Mouse (Mus musculus) adrenal gland, adult 18-20 months (tissue): Measurements from ENCODE around the gene D1Ertd622e. TPM values are rescaled to one million over a fixed set of nuclear protein-coding genes. Genes with fewer than 3 reads are reported as not detected.

Experiments
- DNase-seq, 2 experiments: peaks; one replicate each; pipeline ENCODE4 v3.0.0; 2021 to 2022; ENCODE audit warnings: low spot score in 2 of 2
- total RNA-seq, 2 experiments: library from RNA; stranded (reverse); gene quantifications; 1 replicate in 1 of 2; 2 replicates in 1 of 2; pipeline ENCODE4 v1.2.3; 2021

D1Ertd622e gene
- total RNA-seq, 2 experiments from 2014 or later = 13.0 to 20.8 TPM

DNA sequence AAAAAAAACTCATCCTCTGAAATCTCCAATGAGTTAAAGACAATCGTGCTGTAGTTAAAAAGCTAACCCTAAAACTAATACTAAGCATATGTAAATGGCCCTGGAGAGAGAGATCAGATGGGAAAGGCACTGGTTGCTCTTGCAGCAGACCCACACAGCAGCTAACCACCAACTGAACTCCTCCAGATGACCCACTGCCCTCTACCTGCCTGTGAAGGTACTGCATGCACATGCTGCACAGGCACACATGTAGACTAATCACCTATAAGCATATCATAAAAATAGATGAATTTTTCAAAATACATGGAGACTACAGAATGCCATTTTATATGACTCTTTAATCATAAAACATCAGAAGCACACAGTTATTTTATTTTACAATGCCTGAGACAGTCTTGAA is 14.8 kb downstream of the D1Ertd622e start:
- no peak for DNase-seq

DNA sequence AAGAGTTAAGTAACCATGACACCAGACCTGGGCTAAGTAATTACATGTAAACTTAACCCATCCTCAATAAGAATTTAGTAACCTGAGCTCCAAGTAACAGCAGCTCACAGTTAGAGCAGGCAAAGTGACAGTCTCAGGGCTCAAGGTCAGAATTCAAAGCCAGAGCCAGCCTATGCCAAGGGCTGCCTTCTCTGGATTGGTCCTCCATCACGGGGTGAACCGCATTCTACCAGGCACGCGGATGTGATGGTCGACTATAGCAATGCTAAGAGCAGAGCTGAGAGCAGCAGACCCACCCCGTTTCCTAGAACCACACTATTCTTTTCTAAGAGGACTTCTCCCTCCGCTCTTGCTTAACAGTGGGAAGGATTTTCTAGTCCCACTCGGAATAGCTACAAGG is 27.8 kb downstream of the D1Ertd622e start:
- DNase-seq = no peak

DNA sequence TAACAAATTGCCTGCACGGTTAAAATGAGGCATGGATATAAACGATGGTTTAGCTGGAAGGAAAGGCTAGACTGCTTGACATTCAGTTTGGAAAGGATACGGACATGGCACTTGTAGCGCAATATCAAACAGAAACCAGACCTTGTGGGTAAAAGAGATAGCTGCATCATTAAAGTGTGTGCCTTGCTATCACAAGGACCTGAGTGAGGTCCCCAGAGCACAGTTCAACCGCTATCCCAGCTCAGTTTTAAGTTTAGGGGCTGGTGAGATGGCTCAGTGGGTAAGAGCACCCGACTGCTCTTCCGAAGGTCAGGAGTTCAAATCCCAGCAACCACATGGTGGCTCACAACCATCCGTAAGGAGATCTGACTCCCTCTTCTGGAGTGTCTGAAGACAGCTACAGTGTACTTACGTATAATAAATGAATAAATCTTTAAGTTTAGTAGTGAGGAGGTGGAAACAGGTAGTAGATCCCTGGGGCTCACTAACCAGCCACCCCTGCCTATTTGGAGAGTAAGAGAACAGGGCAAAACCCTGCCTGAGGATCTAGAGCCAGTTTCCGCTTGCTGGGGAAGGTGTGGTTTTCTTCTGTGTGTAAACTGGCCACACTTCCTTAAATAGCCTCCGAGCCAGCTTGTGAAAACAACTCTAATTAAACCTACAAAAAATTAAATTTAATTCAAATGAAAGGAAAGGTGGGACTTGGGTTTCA is 29.2 kb downstream of the D1Ertd622e start:
- no peak for DNase-seq

DNA sequence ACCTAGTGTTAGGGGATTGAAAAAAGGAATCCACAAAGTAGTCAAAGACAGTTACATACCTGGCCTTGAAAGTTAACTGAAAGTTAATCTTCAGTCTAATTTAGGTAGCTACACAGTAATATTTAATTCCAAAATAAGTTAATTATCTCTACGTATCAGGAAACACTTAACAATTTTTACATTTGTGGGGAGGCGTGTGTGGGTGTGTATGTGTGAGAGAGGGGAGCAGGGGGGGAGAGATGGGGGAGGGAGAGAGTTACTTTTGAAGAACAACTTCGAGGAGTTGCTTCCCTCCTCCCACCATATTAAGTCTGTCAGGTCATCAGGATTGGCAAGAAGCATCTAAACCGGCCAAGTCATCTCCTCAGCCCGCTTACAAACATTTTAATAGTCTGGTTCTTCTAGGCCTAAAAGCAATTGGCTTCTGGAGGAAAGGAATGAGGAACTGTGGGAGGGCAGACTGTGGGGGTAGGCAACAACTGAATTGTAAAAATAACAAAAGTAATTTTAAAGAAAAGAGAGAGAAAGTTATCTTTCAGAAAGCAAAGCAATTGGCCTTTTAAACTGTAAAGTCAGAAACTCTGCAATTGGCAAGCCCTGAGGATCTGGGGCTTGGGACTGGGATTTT is 29.9 kb downstream of the D1Ertd622e start:
- no peak for DNase-seq

DNA sequence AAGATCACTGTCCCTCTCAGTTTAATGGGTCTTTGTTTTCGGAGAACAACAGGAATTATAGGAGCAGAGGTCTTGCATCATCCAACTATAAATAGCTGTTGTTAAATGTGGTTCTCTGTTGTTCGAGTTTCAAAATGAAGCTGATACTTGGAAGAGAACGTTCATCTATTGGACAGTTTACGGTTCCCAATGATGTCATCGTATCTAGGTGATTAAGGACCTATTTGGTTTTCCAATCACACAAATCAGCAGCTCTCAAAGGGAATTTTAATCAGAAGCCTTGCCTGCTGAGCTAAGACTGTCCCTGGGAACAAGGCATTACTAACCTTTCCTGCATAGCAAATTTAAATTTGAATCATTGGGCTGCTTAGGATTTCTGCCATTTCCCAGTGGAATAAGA is 31.7 kb downstream of the D1Ertd622e start:
- no peak for DNase-seq

DNA sequence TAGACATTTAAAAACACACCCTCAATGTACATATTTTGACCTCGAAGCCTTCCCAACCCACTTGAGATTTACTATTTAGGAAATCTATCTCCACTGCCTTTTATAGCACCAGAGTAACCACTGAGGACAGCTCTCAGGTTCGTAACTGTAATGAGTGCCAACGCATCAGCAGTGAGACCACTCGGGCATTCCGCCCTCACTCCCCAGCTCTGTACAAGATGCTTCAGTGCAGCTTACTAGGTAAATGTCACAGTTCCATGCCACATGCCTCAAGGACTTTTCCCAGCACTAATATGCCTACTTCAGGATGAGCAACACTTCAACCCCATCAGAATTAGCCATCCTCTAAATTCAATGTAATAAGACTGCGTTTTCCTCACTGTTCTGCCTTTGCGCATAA is 33.0 kb downstream of the D1Ertd622e start:
- no peak for DNase-seq

DNA sequence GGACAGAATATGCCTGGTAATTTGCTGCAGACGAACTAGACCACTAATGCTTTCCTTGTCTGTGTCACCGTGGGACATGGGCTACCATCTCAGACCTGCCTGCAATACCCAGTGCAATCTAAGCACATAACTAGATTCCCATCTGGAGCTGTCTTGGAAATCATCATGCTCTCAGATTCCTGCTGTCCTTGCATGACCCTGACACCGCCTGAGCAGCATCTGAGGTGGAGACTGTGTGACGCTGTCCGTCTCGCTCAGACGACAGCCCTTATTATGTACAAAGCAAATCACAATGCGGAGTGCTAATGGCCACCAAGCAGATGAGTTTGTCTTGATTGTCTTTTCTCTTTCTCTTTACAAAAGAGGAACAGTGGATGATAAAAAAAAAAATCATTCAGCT is 33.9 kb downstream of the D1Ertd622e start:
- no peak for DNase-seq

DNA sequence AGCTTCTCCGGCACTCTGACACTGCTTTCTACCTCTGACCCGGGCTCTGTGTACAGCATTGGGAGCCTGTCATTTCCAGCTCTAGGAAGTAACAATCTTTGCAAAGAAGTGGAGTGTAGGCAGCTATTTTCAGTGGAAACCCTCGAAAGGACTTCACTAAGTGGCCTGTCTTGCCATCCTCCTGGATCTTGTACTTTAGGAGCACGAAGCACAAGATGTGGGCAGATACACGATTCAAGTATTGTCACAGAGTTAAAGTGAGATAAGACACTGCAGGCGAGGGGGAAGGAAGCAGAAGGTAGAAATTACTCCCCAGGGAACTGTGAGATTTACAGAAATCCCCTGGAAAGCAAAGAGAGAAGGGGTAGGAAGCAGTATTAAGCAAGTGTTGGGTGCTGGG is 36.4 kb downstream of the D1Ertd622e start:
- DNase-seq = no peak

DNA sequence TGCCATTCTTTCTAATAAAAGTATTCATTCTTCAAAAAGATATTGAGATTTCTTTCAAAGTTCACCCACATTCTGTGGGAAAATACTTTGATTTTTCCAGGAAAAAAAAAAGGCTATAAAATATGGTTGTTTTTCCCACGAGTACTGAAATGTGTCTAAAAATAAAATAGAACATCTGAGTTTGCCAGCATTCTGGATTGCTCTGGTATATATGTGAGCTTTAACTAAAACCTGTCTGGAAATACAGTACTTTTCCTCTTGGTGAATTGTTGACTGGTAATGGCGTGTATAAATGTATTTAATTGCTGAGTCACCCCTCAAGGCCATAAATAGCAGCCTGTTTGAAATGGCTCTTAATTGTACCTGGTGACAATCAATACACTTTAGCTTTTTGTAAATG is 37.5 kb downstream of the D1Ertd622e start:
- no peak for DNase-seq

DNA sequence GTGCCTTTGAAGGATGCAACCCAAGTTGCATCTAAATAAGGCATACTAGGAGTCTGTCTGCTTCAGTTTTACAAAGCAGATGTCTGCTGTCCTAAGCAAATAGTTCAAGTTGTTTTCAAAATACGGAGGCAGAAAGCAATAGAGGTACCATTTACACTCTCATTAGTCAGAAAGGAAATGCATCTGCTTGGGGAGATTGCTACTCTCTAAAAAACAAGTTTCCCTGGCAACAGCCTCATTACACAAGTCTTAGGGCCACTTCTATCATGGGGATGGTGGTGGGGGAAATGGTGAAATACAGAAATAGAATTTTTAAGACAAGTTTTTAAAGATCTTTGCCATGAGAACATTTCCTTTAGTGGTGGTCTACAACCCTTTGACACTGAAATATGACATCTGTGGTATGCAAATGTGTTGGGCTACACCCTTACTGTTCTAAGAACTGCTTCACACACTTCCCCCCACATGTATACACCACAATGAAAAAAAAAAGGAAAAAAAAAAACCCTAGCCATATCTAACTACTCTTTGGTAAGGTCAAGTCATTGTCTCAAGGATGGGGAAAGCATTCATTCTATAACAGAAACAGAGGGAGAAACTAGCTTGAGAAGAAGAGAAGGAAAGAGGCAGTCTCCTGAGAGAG is 38.5 kb downstream of the D1Ertd622e start:
- DNase-seq = no peak

DNA sequence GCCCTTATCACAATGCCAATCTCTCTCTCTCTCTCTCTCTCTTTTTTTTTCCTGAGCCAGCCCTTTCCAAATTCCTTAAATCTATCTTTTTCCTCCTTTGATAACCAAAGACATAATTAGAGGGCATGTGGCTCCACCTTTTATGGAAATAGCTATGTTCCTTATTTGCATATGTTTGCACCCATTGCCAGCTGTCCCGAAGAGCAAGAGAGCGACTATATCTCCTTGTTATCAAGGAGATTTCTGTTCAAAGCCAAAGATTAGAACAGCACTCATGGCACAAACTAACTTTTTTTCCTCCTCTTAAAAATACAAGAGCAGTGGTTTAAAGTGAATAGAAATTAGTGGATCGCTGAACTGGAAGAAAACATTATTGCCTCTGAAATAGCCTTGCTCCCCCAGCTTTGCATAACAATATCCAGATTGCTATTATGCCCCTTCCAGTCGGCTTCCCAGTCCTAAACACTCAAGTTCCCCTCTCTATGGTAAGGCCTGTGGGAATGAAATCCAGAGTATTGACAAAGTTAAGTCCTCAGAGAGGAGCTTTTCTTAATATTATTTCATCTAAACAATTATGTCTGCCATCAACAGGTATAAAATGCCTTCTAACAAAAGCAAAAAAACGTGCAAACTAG is 39.2 kb downstream of the D1Ertd622e start:
- DNase-seq = no peak

DNA sequence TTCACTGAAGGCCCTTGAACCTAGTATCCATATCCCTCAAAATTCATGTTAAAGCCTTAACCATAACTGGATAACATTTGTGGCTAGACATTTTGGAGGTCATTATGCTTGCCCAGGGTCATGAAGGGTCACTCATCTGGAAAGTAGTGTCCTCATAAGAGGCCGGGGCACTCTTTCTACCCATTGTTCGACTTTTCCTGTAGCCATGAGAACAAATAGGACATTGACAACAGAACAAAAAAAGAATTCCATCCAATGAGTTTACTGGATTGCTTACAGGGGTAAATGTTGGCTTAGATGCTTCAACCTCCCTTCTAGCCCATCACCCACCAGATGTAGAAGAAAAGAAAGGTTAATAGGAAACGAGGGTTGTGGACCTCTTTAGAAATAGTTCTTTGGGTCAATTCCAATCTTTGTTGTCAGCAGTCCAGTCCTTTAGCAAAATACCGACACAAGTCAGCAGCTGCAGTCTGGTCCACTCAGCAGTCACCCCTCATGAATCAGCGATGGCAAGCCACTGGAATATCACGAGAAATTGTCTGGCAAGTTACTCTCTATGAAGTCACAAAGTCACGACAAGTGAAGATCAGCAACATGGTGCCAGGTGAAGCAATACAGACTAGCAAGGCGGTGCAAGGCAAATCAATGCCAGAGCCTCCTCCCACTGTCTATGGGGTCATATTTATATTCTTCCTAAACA is 42.1 kb downstream of the D1Ertd622e start:
- no peak for DNase-seq

DNA sequence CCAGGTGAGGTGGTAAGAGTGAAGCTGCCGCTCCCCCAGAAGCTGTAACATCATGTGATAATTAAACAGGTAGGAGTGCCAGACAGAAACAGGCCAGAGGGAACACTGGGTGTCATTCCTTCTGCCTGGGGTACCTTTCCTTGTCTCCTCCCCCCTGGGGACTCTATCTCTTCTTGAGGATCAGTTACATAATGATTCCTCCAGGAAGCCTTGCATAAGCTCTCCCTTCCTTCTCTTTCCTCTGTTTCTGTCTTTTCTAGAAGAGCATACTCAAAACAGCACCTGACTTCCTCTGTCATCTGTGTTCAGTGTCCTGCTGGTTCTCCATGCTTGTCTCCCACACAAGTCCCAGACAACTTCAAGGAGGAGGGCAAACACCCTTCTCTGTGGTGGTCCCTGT is 46.3 kb downstream of the D1Ertd622e start:
- DNase-seq = no peak

DNA sequence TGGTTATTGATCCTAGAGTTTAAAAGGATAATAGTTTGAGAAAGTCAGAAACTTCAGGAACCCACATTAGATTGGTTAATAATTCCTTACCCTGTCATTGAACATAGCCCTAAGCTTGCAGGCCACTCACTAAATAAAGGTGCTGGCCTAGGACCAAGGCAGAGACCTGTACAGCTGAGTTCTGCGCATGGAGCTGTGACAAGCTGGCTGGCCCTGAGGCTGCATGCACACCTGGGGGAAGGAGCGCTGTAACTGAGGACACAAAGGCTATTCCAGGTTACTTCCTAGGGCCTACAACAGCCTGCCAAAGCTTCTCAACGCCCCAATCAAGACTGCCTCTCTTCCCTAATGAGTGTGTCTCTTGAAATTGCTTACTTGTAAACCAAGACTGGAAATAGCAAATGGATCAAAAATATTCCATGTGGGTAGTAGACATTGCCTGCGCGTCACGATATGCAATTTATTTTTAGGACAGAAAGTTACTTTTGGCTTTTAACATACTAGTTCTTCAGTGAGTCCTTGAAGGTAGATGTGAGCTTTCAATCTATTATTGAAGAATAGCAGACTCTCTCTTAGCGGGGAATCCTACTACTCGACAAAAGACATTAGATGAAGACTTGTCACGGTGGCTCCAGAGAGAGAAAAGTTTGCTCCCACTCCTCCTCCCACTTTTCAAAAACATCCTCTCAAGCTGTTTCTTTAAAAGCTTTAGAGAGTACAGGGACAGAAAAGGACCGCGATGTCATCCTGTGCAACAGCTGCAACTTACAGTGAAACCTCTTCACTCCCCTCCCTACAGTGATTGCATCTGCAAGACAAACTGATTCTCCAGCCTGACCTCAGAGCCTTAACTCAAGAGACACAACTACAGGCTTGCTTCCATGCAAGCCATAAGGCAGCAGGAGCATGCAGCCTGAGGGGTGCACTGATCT is 47.1 kb downstream of the D1Ertd622e start:
- DNase-seq = no peak

DNA sequence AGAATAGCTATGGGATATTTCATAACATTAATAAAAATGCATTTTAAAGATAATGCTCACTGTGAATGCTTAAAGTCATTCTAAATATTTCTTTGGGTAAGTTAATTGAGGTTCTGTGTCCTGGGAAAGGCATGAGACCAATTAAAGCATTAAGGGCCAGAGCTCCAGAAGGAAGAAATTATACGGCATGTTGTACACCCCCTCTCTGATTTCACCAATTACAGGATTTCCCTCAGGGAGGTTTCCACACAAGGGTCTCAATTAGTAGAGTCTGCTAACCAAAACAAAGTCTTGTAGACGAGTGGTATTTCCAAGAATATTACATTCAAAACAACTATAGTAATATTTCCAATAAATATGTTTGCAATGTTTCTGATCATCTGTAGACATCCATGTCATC is 50.1 kb downstream of the D1Ertd622e start:
- DNase-seq = no peak

DNA sequence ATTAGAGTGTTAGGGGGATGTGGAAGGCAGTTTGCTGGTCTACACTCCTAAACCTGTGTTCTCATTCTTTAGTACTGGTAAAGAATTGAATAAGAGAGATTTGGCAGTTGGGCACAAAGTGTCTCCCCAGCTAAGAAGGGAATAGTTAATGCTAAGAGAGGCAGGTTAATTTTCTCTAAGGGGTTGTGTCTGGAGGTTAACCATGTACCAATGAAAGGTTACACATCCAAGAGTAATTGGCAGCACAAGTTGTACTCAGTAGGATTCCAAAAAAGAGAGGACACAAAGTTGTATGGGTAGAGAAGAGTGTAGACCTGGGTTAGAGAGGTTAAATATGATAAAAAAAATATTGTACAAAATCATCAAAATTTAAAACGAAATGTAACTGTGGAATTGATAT is 58.5 kb downstream of the D1Ertd622e start:
- DNase-seq = no peak

DNA sequence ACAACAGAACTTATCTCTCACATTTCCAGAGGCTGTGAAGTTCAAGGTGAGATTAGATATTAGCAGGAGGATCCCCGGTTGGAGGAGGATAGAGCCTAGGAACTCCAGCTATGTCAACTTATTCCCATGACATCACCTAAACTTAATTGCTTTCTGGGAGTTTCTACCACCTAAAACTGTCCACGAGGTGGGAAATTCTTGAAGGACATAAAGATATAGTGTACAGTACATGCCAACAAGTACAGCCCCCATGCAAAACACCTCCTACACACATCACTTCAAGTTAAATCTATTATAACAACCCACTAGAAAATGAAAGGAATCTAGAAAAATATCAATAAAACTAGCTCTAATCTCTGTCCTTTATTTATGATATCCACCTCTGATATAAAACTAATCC is 61.5 kb downstream of the D1Ertd622e start:
- no peak for DNase-seq

DNA sequence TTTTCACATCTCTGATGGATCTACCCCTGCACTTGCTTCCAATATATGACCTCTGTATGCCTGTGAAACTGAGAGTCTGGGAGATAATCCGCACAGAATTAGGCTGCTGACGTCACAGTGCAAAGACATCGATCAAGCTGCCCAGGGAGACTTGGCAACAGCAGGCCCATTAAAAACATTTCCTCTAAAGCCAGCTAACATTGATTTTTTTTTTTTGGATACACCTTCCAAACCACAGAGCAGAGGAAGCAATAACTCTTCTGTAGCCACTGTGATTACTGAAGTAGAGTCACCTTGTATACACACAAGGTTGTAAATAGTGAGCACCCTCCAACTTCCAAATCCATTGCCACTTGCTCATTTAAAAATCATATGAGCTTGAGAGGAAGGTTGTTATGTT is 62.8 kb downstream of the D1Ertd622e start:
- no peak for DNase-seq

DNA sequence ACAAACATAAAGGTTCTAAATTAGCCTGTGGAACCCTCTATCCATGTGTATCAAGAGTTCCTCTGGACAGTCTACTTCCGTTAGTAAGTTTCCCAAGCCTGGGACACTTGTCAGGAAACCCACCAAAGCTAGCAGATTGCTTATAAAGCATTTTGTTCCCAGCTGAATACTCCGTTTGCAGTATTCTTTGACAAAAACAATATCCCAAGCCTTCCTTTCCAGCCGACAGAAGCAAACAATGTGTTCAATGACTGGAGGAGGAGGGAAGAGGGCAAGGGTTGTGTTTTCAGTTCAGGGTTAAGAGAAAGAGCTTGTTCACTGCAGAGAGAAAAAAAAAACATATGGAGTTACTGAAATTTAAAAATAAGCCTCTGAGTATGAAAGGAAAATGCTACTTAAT is 73.3 kb downstream of the D1Ertd622e start:
- no peak for DNase-seq

DNA sequence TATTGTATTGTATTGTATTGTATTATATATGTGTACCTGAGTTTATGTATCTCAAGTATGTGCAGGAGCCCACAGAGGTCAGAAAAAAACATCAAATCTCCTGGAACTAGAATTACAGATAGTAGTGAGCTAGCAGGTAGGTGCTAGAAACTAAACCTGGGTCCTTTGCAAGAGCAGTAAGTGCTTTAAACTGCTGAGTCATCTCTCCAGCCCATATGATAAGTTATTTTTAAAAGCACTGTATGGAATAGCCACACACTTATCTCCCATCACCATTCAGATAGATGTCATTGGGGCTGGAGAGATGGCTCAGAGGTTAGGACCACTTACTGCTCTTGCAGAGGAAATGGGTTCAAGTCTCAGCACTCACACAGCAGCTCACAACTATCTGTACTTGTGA is 76.8 kb downstream of the D1Ertd622e start:
- no peak for DNase-seq
